Mouse (Mus musculus): ENCODE data around the gene Maff. TPM values are rescaled to one million over a fixed set of nuclear protein-coding genes. Genes with fewer than 3 reads are reported as not detected.

Gene Maff
- total RNA-seq, 2 experiments from 2014 or later: 1.4 to 2.6 TPM

- intact Hi-C loops (cut with DNase I): no loop called here
- peak; percentile 72 to 73 for DNase-seq (ENCODE audit: low spot score in 2 of 2)
Observed at GRCm38 (mm10) chr15:79357036-79357911, 10.9 kb downstream of the Maff start.

DNA sequence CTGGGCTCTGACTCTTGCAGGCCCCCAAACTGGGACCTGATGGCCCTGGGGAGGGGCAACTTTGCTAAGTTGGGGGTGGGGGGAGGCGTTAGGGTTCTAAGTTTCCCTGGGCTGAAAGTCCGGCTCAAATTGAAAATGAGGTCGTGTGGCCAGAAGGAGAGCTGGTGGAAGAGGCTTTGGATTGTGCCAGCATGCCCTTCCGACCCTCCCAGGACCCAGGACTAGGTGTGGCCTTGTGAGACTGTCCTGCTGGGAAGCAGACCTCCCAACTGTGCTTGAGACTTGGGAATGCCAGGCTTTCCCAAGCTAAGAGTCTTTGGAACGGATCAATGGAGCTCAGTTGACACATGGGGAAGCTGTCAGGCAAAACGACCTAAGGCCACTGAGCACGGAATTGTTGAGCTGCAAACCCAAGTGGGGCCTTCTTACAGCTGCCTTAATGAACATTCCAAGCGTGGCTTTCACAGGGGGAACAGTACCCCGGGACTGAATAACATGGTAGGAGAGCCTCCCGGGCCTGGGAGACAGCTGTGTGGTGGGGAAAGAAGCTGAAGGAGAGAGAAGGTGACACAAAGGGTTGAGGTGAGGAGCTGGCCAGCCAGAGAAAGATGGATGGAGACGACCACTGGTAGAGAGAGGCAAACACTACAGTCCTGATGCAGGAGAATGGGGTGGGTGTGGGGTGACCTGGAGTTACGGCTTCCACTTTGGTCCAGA, 11.7 kb downstream of the Maff start:
- DNase-seq (ENCODE audit: low spot score in 2 of 2): no peak
- intact Hi-C loops (cut with DNase I): no loop called here

- DNase-seq (ENCODE audit: low spot score in 2 of 2): no peak
- intact Hi-C loops (cut with DNase I): no loop called here
Observed at GRCm38 (mm10) chr15:79359954-79360353, 13.5 kb downstream of the Maff start.

GRCm38 (mm10) chr15:79360371-79360770, 13.9 kb downstream of the Maff start:
- intact Hi-C loops (cut with DNase I): no loop called here
- no peak for DNase-seq (ENCODE audit: low spot score in 2 of 2)

DNA sequence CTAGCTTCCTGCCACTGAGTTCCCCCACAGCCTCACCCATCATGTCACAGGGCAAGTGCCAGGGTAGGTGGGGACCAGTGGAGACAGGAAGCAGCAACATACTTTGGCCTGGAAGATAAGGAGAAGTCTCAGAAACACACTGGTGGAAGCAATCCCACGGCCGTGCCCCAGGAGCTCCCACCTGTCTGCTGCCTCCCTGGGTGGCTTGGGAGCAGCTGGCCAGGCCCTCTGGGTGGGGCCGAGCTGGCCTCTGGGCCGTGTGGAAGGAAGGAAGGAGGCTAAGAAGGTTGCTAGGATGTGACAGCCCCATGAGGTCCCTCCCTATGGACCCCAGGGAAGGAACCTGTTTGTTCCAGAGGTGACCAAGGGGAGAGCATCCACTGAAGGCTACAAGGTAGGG, 14.6 kb downstream of the Maff start:
- DNase-seq (ENCODE audit: low spot score in 2 of 2): no peak
- intact Hi-C loops (cut with DNase I): no loop called here

DNA sequence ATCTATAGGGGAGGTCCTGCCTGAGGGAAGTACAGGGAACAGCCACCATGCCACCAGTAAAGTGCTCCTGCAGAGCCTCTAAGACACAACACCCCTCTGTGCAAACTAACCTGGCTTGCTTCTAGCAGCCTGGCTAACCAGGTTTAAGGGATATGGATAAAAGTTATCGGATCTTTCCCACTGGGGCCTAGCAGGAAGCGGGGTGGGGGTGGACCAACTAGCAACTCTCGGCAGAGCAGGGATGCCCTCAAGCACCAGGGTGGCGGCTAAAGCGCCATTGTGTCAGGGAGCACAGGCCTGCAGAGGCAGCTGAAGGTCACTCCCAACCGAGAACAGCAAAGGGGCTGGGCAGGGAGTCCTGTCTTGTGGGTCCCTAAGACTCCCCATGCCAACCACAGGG, 17.7 kb downstream of the Maff start:
- intact Hi-C loops (cut with DNase I): no loop called here
- no peak for DNase-seq (ENCODE audit: low spot score in 2 of 2)

DNA sequence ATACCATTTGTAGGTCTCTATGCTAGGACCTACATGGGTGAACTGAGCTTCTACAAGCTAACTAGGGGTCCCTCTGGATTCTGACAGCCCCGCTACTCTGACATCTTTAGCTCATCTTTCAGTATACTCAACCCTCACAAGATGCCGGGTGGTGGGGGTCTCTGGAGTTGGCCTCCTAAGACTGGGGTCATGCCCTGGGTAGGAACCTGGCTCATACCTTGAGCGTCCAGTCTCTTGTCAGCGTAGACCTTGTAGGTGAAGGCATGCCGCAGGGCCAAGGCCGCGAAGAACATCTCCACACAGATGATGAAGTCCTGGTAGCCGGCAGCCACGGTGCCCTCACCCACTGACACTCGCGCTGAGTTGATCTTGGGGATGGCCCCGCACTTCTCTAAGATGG, 18.6 kb downstream of the Maff start:
- intact Hi-C loops (cut with DNase I): no loop called here
- no peak for DNase-seq (ENCODE audit: low spot score in 2 of 2)

GRCm38 (mm10) chr15:79366402-79366801, 20.0 kb downstream of the Maff start:
- no peak for DNase-seq (ENCODE audit: low spot score in 2 of 2)
- intact Hi-C loops (cut with DNase I): no loop called here

DNA sequence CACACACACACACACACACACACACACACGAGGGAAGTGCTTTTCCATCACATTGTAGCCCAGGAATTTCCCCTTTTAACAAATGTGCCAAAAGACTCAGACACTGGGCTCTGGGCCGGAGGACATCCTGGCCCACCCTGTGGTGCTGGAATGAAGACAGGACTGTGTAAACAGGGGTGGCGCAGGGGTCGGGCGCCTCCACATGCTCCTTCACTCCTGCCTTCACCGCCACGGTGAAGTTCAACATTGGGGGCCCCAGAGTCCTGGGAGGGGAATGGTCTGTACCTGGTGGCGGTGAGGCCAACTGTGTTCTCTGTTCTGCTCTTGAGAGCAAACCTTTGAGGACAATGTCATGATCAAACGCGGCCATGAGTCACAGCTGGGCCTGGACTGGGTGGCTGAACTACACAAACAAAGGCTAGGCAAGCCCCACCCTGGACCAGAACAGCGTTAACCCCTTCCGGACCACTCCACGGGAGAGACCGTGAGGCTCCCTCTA, 21.9 kb downstream of the Maff start:
- intact Hi-C loops (cut with DNase I): no loop called here
- no peak for DNase-seq (ENCODE audit: low spot score in 2 of 2)

GRCm38 (mm10) chr15:79368861-79369440, 22.5 kb downstream of the Maff start:
- no peak for DNase-seq (ENCODE audit: low spot score in 2 of 2)
- intact Hi-C loops (cut with DNase I): no loop called here

GRCm38 (mm10) chr15:79369452-79370280, 23.2 kb downstream of the Maff start:
- DNase-seq (ENCODE audit: low spot score in 2 of 2): no peak
- intact Hi-C loops (cut with DNase I): no loop called here

DNA sequence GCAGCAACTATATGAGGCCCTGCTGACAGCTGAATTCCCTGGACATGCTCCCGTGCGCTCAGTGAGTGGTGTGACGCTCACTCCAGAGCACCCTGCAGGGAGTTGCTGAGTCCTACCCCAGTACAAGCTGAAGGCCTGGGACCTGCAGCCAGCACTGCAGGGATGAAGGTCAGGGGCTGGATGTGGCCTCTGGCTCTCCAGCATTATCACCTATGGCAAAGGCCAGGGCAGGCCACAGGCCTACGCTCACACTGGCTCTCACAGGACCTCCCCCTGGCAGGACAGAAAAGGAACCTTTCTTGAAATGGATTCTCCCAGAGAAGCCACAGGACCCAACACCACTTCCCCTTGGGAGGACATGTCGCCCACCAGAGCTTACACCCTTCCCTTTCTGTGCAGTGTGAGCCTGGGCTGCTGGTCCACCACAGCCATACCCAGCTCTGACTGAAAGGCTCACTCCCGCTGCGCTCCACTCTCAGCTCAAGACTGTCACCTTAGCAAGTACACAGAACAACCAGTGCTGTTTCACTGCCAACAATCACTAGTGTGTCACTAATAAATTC, 23.9 kb downstream of the Maff start:
- DNase-seq (ENCODE audit: low spot score in 2 of 2): no peak
- intact Hi-C loops (cut with DNase I): no loop called here

DNA sequence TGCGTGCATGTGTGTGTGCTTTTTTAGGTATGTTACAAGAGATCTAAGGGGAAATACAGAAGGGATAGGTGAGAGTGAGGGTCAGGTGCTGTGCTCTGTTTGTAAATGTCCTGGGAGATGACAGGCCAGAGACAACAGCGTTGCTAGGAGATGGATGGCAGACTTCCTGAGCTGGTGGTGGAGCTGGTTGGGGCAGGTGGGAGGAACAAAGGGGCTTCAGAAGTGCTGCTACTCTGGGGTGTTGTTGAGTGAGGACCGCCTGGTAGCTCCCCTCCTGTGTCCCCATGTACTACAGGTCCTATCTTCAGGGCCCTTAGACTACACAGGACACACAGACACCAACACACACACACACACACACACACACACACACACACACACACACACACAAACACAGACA, 28.3 kb downstream of the Maff start:
- intact Hi-C loops (cut with DNase I): no loop called here
- no peak for DNase-seq (ENCODE audit: low spot score in 2 of 2)

GRCm38 (mm10) chr15:79377681-79378080, 31.3 kb downstream of the Maff start:
- intact Hi-C loops (cut with DNase I): no loop called here
- DNase-seq (ENCODE audit: low spot score in 2 of 2): no peak

DNA sequence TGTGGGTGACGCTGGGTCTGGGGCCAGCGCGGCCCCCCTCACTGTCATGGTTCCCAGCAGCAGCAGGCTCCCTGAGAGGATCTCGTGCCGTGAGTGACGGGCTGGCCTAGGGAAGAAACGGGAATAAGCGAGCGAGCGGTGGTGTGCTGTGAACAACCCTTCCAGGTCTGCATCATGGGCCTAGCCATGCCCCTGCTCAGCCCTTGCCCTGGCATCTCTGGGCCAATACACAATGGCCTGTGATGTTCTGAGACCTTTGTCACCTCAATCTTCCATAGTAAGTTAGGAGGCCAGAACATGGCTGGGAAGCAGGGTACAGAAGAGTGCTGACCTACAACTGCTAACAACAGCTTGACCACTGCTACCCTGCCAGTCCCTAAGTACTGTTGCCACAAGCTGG, 32.2 kb downstream of the Maff start:
- intact Hi-C loops (cut with DNase I): no loop called here

GRCm38 (mm10) chr15:79379658-79380057, 33.2 kb downstream of the Maff start:
- intact Hi-C loops (cut with DNase I): no loop called here

More for the DNA sequence above, 32.2 kb downstream of the Maff start:
- no peak for DNase-seq (ENCODE audit: low spot score in 2 of 2)

GRCm38 (mm10) chr15:79380468-79381444, 34.3 kb downstream of the Maff start:
- intact Hi-C loops (cut with DNase I): no loop called here
- DNase-seq (ENCODE audit: low spot score in 2 of 2): peak; percentile 68 to 79

More at GRCm38 (mm10) chr15:79379658-79380057, 33.2 kb downstream of the Maff start:
- no peak for DNase-seq (ENCODE audit: low spot score in 2 of 2)

GRCm38 (mm10) chr15:79381644-79382043, 35.2 kb downstream of the Maff start:
- no peak for DNase-seq (ENCODE audit: low spot score in 2 of 2)
- intact Hi-C loops (cut with DNase I): no loop called here

Data from left cerebral cortex, postnatal 14 days (tissue).